Mouse (Mus musculus): ENCODE results near the gene Stk32b. TPM values are rescaled to one million over a fixed set of nuclear protein-coding genes. Genes with fewer than 3 reads are reported as not detected.

Stk32b gene
- 1.8 TPM for polyA plus RNA-seq (2015; fragmentation: Illumina TruSeq; extraction: RNeasy Lipid Tissue Mini Kit (QIAGEN cat#74804); ENCODE audit: low read depth, low replicate concordance)

GRCm38 (mm10) chr5:37716505-37717372 is at the start of gene Stk32b:
Gene Stk32b, minus strand, starts transcription at chr5:37717171.

GRCm38 (mm10) chr5:37735224-37735623 is 18.3 kb upstream of the Stk32b start, which contains the start of gene Cytl1:
Gene Cytl1, plus strand, starts transcription at chr5:37735519.

Other genes with a start within 250 kb of the Stk32b start
- 2.0 TPM for gene Cytl1, start 18.3 kb upstream of the Stk32b start, polyA plus RNA-seq (2015; fragmentation: Illumina TruSeq; extraction: RNeasy Lipid Tissue Mini Kit (QIAGEN cat#74804); ENCODE audit: low read depth, low replicate concordance)
- gene Msx1, start 107.4 kb upstream of the Stk32b start, polyA plus RNA-seq (2015; fragmentation: Illumina TruSeq; extraction: RNeasy Lipid Tissue Mini Kit (QIAGEN cat#74804); ENCODE audit: low read depth, low replicate concordance), result 5.2 TPM

Measured in brain, adult 10 weeks (tissue).